In the genomic region with DNA sequence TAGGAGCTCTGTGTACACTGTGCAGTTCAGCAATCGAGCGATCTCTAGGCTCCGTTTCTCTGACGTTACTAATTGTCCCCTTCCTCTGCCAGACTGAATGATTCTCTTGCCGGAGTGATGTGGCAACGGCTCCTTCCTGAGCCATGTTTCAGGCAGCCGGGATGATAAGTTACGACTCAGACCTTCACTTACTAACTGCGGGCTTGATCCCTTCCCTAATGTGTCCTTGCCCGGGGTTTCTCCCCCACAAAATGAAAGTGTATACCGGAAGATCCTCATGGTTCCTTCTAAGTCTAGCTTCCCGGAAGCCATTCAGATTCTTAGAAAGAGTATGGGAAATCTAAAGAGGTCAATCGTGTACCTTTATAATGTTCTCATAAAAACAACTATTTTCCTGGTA, we compare ENCODE assay signal across 13 mouse cellular contexts. TPM values are rescaled to one million over a fixed set of nuclear protein-coding genes. Genes with fewer than 3 reads are reported as not detected.
DNase-seq lines count a peak whose midpoint lies in the region; ATAC-seq lines count a peak whose summit lies in the region.
"Had no signal": no experiment of that assay in that cellular context is flagged by ENCODE, and none has a peak within 500 bp of the region (broad histone marks: within the 10 kb centered on the region; RNA-seq: fewer than 3 reads in every experiment).

No protein-coding gene starts in this region.

- DNase-seq in heart, embryonic 10.5 days (ENCODE audit: low spot score) = no peak
- no peak for DNase-seq in left cerebral cortex, adult 11 months (ENCODE audit: low spot score)
- no peak for DNase-seq in urinary bladder, postnatal 10 days (ENCODE audit: low spot score)
- DNase-seq: cerebellum, postnatal 25 days; heart, postnatal 10 days; kidney, postnatal 36 days had no signal

- H3K27me3 ChIP-seq in heart, embryonic 15.5 days = no peaks in the 10 kb centered on the region
- no peaks in the 10 kb centered on the region for H3K27me3 ChIP-seq in heart, embryonic 10.5 days (ENCODE audit: insufficient read depth, poor library complexity, severe bottlenecking)
- peaks cover 20% of the 10 kb centered on the region for H3K27me3 ChIP-seq in megakaryocyte, embryonic 14.5 days (replicated peaks)
- H3K27me3 ChIP-seq in embryonic facial prominence, embryonic 15.5 days = no peaks in the 10 kb centered on the region
- no peaks in the 10 kb centered on the region for H3K27me3 ChIP-seq in neural tube, embryonic 13.5 days
- H3K27me3 ChIP-seq: CH12.LX had no signal

- no peak overlapping the region for H3K27ac ChIP-seq in heart, embryonic 15.5 days
- H3K27ac ChIP-seq in heart, embryonic 10.5 days = no peak overlapping the region
- no peak overlapping the region for H3K27ac ChIP-seq in embryonic facial prominence, embryonic 15.5 days (replicated peaks)
- no peak overlapping the region for H3K27ac ChIP-seq in neural tube, embryonic 13.5 days (replicated peaks)

- no peaks in the 10 kb centered on the region for H3K36me3 ChIP-seq in heart, embryonic 15.5 days
- H3K36me3 ChIP-seq in heart, embryonic 10.5 days = no peaks in the 10 kb centered on the region
- no peaks in the 10 kb centered on the region for H3K36me3 ChIP-seq in megakaryocyte, embryonic 14.5 days (replicated peaks; ENCODE audit: low read length)
- no peaks in the 10 kb centered on the region for H3K36me3 ChIP-seq in embryonic facial prominence, embryonic 15.5 days
- no peaks in the 10 kb centered on the region for H3K36me3 ChIP-seq in neural tube, embryonic 13.5 days

- no peak overlapping the region for H3K4me3 ChIP-seq in heart, embryonic 15.5 days
- no peak overlapping the region for H3K4me3 ChIP-seq in heart, embryonic 10.5 days
- H3K4me3 ChIP-seq in megakaryocyte, embryonic 14.5 days (replicated peaks) = peak overlapping the region; percentile 67
- peak overlapping the region; percentile 21; the same call in 1 of the 2 replicates for H3K4me3 ChIP-seq in embryonic facial prominence, embryonic 15.5 days (replicated peaks)
- H3K4me3 ChIP-seq in neural tube, embryonic 13.5 days = no peak overlapping the region

- WGBS in heart, embryonic 15.5 days = 62% methylated on average over 13 of the region's 13 CpGs
- 68% methylated on average over 13 of the region's 13 CpGs for WGBS in heart, embryonic 10.5 days
- WGBS in embryonic facial prominence, embryonic 15.5 days = 56% methylated on average over 13 of the region's 13 CpGs
- WGBS in neural tube, embryonic 13.5 days = 69% methylated on average over 13 of the region's 13 CpGs

- peak overlapping the region; percentile 29 for H3K4me2 ChIP-seq in heart, embryonic 15.5 days
- peak overlapping the region; percentile 34 for H3K4me2 ChIP-seq in embryonic facial prominence, embryonic 15.5 days (replicated peaks)
- H3K4me2 ChIP-seq in neural tube, embryonic 13.5 days = peak overlapping the region; percentile 32; the same call in 1 of the 2 replicates

- 0 out of 2 replicates have a peak, but pooled peaks cover 6% of the 10 kb centered on the region for H3K4me1 ChIP-seq in heart, embryonic 15.5 days (replicated peaks)
- H3K4me1 ChIP-seq in heart, embryonic 10.5 days = peaks cover 7% of the 10 kb centered on the region; the same call in 1 of the 2 replicates
- no peaks in the 10 kb centered on the region for H3K4me1 ChIP-seq in megakaryocyte, embryonic 14.5 days
- H3K4me1 ChIP-seq in embryonic facial prominence, embryonic 15.5 days = no peaks in the 10 kb centered on the region
- peaks cover 8% of the 10 kb centered on the region; the same call in 1 of the 2 replicates for H3K4me1 ChIP-seq in neural tube, embryonic 13.5 days (replicated peaks)

- no peaks in the 10 kb centered on the region for H3K9me3 ChIP-seq in heart, embryonic 15.5 days (replicated peaks)
- H3K9me3 ChIP-seq in heart, embryonic 10.5 days = no peaks in the 10 kb centered on the region
- peaks cover 3% of the 10 kb centered on the region; the same call in 1 of the 2 replicates for H3K9me3 ChIP-seq in megakaryocyte, embryonic 14.5 days
- H3K9me3 ChIP-seq in embryonic facial prominence, embryonic 15.5 days (replicated peaks) = no peaks in the 10 kb centered on the region
- H3K9me3 ChIP-seq in neural tube, embryonic 13.5 days = no peaks in the 10 kb centered on the region

- H3K9ac ChIP-seq in heart, embryonic 15.5 days = no peak overlapping the region
- no peak overlapping the region for H3K9ac ChIP-seq in embryonic facial prominence, embryonic 15.5 days
- no peak overlapping the region for H3K9ac ChIP-seq in neural tube, embryonic 13.5 days

- ATAC-seq in heart, embryonic 15.5 days (replicated peaks; ENCODE audit: insufficient number of reproducible peaks, insufficient read depth, low FRiP score, low read depth) = no peak
- no peak for ATAC-seq in megakaryocyte, adult 5-6 weeks (ENCODE audit: poor library complexity, severe bottlenecking)
- no peak for ATAC-seq in embryonic facial prominence, embryonic 15.5 days (ENCODE audit: insufficient number of reproducible peaks, low FRiP score, low TSS enrichment, low read depth)
- ATAC-seq in neural tube, embryonic 13.5 days (ENCODE audit: low read depth) = no peak

RNA-seq across cellular contexts. Expression of gene Slc25a4, which starts 41.4 kb away (rescaled TPM):
- 2,014 and 2,378 TPM in 2 replicates for polyA plus RNA-seq in heart, embryonic 15.5 days (2015; fragmentation: Nextera tagmentation; extraction: Ambion mirVana)
- polyA plus RNA-seq in heart, embryonic 10.5 days (2016; fragmentation: Nextera tagmentation; extraction: Ambion mirVana) = 1,300 and 1,795 TPM in 2 replicates
- polyA plus RNA-seq in megakaryocyte, embryonic 14.5 days (2012; ENCODE audit: insufficient read depth, low replicate concordance) = 25.5 and 45.6 TPM in 2 replicates
- total RNA-seq in megakaryocyte, adult 5-6 weeks (2015) = 75.2 and 75.9 TPM in 2 replicates
- 119 and 127 TPM in 2 replicates for total RNA-seq in megakaryocyte, adult 5-6 weeks (2017)
- polyA plus RNA-seq in embryonic facial prominence, embryonic 15.5 days (2015; fragmentation: Nextera tagmentation; extraction: Ambion mirVana) = 459 and 483 TPM in 2 replicates
- 856 and 869 TPM in 2 replicates for polyA plus RNA-seq in neural tube, embryonic 13.5 days (2015; fragmentation: Nextera tagmentation; extraction: Ambion mirVana)

RNA-seq across cellular contexts. Expression of gene Helt, which starts 42.0 kb away (rescaled TPM):
- polyA plus RNA-seq in heart, embryonic 15.5 days (2015; fragmentation: Nextera tagmentation; extraction: Ambion mirVana) = not detected in 2 replicates
- not detected in 2 replicates for polyA plus RNA-seq in heart, embryonic 10.5 days (2016; fragmentation: Nextera tagmentation; extraction: Ambion mirVana)
- polyA plus RNA-seq in megakaryocyte, embryonic 14.5 days (2012; ENCODE audit: insufficient read depth, low replicate concordance) = not detected in 2 replicates
- not detected in 2 replicates for total RNA-seq in megakaryocyte, adult 5-6 weeks (2015)
- total RNA-seq in megakaryocyte, adult 5-6 weeks (2017) = not detected in 2 replicates
- polyA plus RNA-seq in embryonic facial prominence, embryonic 15.5 days (2015; fragmentation: Nextera tagmentation; extraction: Ambion mirVana) = 0.28 and 1.6 TPM in 2 replicates
- polyA plus RNA-seq in neural tube, embryonic 13.5 days (2015; fragmentation: Nextera tagmentation; extraction: Ambion mirVana) = 0.36 and 0.58 TPM in 2 replicates
- total RNA-seq: CH12.LX; heart, postnatal 10 days had no signal
- polyA plus RNA-seq: liver, embryonic 16.5 days had no signal

Comparison
In these comparisons a context has a peak if more than half of its experiments do, and no peak if none do; other contexts are left out.
1. H3K4me3 ChIP-seq: peak in megakaryocyte, embryonic 14.5 days (single experiment) and embryonic facial prominence, embryonic 15.5 days (single experiment); none in heart, embryonic 15.5 days (single experiment), heart, embryonic 10.5 days (single experiment) and neural tube, embryonic 13.5 days (single experiment).
2. Peak in every context shown above with its lines, with median percentiles within 50 percentile points of each other: H3K4me2 ChIP-seq.